Mouse (Mus musculus): ENCODE measurements around the gene Nfkbib. TPM values are rescaled to one million over a fixed set of nuclear protein-coding genes. Genes with fewer than 3 reads are reported as not detected.

The Nfkbib gene
- total RNA-seq, 2 experiments from 2014 or later = 24.4 to 27.9 TPM

GRCm38 (mm10) chr7:28769414-28769958 is 2.2 kb upstream of the Nfkbib start:
- no peak for DNase-seq

- DNase-seq = no peak
Measured at GRCm38 (mm10) chr7:28766910-28767309, 402 bp downstream of the Nfkbib start.

- DNase-seq = peak; percentile 97
Measured at GRCm38 (mm10) chr7:28766173-28766879, 986 bp downstream of the Nfkbib start, which contains the start of gene Sirt2. Gene Sirt2 (plus strand): TSS chr7:28766735.

GRCm38 (mm10) chr7:28765211-28765610 is 2.1 kb downstream of the Nfkbib start:
- no peak for DNase-seq

- no peak for DNase-seq
Measured at GRCm38 (mm10) chr7:28761907-28762306, 5.4 kb downstream of the Nfkbib start.

GRCm38 (mm10) chr7:28758623-28759022 is 8.7 kb downstream of the Nfkbib start:
- no peak for DNase-seq

GRCm38 (mm10) chr7:28756079-28756478 is 11.2 kb downstream of the Nfkbib start, which contains the start of gene Ccer2:
Gene Ccer2 (plus strand): TSS chr7:28756174.
- DNase-seq = no peak

GRCm38 (mm10) chr7:28749935-28750334 is 17.4 kb downstream of the Nfkbib start:
- no peak for DNase-seq

- DNase-seq = peak; percentile 94
Measured at GRCm38 (mm10) chr7:28741709-28742438, 25.4 kb downstream of the Nfkbib start, which contains the start of the genes Mrps12 and Sars2. Gene Mrps12 (minus strand): TSS chr7:28741820. Gene Sars2 (plus strand): TSS chr7:28741992.

GRCm38 (mm10) chr7:28741368-28741708 is 26.0 kb downstream of the Nfkbib start:
- no peak for DNase-seq

GRCm38 (mm10) chr7:28740949-28741348 is 26.4 kb downstream of the Nfkbib start:
- DNase-seq = no peak

GRCm38 (mm10) chr7:28739829-28740228 is 27.5 kb downstream of the Nfkbib start:
- DNase-seq = no peak

- DNase-seq = no peak
Measured at GRCm38 (mm10) chr7:28735701-28736100, 31.6 kb downstream of the Nfkbib start.

- DNase-seq = no peak
Measured at GRCm38 (mm10) chr7:28733211-28733610, 34.1 kb downstream of the Nfkbib start.

GRCm38 (mm10) chr7:28732341-28733142 is 34.8 kb downstream of the Nfkbib start:
- DNase-seq = peak; percentile 44

- peak; percentile 37 for DNase-seq
Measured at GRCm38 (mm10) chr7:28727649-28728340, 39.5 kb downstream of the Nfkbib start.

- DNase-seq = peak; percentile 44
Measured at GRCm38 (mm10) chr7:28726600-28726999, 40.7 kb downstream of the Nfkbib start.

- DNase-seq = no peak
Measured at GRCm38 (mm10) chr7:28724613-28725012, 42.7 kb downstream of the Nfkbib start.

- no peak for DNase-seq
Measured at GRCm38 (mm10) chr7:28722079-28722478, 45.2 kb downstream of the Nfkbib start.

GRCm38 (mm10) chr7:28720753-28721537 is 46.4 kb downstream of the Nfkbib start:
- DNase-seq = no peak

GRCm38 (mm10) chr7:28719650-28720049 is 47.7 kb downstream of the Nfkbib start:
- DNase-seq = no peak
